Mouse (Mus musculus): Measurements from ENCODE around the gene Cyp26b1. TPM values are rescaled to one million over a fixed set of nuclear protein-coding genes. Genes with fewer than 3 reads are reported as not detected.

Gene Cyp26b1
- polyA plus RNA-seq, 1 experiment: not detected

DNA sequence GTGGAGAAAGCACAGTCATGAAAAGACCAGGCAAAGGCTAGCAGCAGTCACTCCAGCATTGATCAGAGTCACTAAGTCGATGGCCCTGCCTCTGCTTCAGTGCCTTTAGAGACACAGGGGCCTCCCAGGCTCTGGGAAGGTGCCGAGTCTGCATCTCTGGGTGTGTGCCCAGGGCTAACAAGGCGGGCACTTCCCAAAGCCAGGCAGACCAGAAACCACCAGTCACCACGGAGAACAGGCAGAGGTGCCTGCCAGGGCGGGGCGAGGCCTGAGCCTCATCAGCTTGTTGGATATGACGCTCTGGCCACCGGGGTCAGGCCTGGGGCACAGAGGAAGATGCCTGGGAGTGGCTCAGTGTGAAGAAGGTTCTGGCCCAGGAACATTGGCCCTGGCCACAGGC lies 14.2 kb downstream of the Cyp26b1 start:
- Histone ChIP-seq H3K27ac (ENCODE audit: control insufficient read depth, insufficient read depth, low read depth, low read length, poor library complexity) (no peak overlapping the region), H3K4me1 (ENCODE audit: control insufficient read depth, insufficient read depth, low read length) (no peaks in the 10 kb centered on the region), H3K4me3 (replicated peaks; ENCODE audit: control insufficient read depth, low read depth, low read length) (no peak overlapping the region)
- TF ChIP-seq CTCF (IDR thresholded peaks at IDR 0.05; ENCODE audit: control insufficient read depth, insufficient read depth, low read length): no peak
- no peak for TF ChIP-seq POLR2A (IDR thresholded peaks at IDR 0.05; ENCODE audit: borderline replicate concordance, control insufficient read depth, low read depth, low read length)
- 50% methylated on average over 8 of the region's 8 CpGs for WGBS

DNA sequence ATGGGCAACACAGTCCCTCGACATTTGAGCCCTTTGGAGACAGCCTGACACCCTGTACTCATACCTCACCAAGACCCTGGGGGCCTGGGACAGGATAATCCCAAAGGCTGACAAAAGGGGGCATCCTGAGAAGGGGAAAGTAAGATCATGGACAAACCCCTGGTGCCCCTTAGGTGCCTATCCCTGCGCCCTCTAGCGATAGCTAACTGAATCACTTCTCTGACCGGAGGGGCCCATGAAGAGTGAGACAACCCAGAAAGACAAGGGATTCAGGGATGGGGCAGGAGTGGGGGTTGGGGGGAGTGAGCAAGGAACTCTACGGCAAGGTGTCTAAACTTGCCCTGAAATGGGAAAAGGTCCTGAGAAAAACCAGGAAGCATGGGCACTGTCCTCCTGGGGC lies 14.8 kb downstream of the Cyp26b1 start:
- Histone ChIP-seq H3K27ac (ENCODE audit: control insufficient read depth, insufficient read depth, low read depth, low read length, poor library complexity) (no peak overlapping the region), H3K4me3 (replicated peaks; ENCODE audit: control insufficient read depth, low read depth, low read length) (no peak overlapping the region), H3K4me1 (ENCODE audit: control insufficient read depth, insufficient read depth, low read length) (no peaks in the 10 kb centered on the region)
- WGBS: 20% methylated on average over 5 of the region's 5 CpGs
- TF ChIP-seq POLR2A (IDR thresholded peaks at IDR 0.05; ENCODE audit: borderline replicate concordance, control insufficient read depth, low read depth, low read length) (no peak), CTCF (IDR thresholded peaks at IDR 0.05; ENCODE audit: control insufficient read depth, insufficient read depth, low read length) (peak; percentile 43; the same call in 1 of the 2 replicates)

GRCm38 (mm10) chr6:84577898-84578297 lies 15.8 kb downstream of the Cyp26b1 start:
- no peak overlapping the region for H3K4me3 ChIP-seq (replicated peaks; ENCODE audit: control insufficient read depth, low read depth, low read length)
- WGBS: 65% methylated on average over 4 of the region's 4 CpGs

DNA sequence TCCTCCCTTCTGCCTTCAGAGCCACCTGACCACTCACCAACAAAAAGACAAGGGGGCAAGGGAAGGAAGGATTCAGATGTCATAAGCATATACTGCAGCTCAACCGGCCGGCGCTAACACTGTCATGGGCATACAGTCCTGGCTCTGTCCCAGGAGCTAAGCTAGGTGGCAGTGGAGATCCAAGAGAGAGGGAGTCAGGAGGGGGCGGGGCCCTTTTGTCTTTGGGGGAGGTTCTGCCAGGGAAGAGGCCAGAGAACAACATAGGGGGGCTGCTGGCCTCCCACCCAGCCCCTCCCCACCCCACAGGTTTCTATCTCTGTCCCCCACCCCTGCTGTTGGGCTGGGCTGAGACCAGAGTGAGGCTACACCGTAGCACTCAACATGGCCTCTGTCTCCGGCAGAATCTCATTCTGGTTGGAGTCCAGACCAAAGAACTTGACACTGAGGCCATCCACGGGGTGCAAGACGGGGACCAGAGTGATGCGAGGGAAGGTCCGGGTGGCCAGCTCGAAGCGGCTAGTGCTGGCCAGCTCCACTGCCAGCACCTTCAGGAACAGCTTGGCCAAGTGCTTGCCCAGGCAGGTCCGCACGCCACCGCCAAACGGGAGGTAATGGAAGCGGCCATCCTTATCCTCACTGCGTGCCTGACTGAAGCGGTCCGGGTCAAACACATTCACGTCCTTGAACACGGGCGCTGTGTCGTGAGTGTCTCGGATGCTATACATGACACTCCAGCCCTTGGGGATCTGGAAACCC lies 19.6 kb downstream of the Cyp26b1 start:
- TF ChIP-seq CTCF (IDR thresholded peaks at IDR 0.05; ENCODE audit: control insufficient read depth, insufficient read depth, low read length) (no peak), POLR2A (IDR thresholded peaks at IDR 0.05; ENCODE audit: borderline replicate concordance, control insufficient read depth, low read depth, low read length) (no peak)
- no peak overlapping the region for H3K27ac ChIP-seq (ENCODE audit: control insufficient read depth, insufficient read depth, low read depth, low read length, poor library complexity)
- WGBS: 81% methylated on average over 25 of the region's 25 CpGs
- H3K4me1 ChIP-seq (ENCODE audit: control insufficient read depth, insufficient read depth, low read length): no peaks in the 10 kb centered on the region; the same call in 1 of the 2 replicates
- no peak overlapping the region for H3K4me3 ChIP-seq (replicated peaks; ENCODE audit: control insufficient read depth, low read depth, low read length)

More at GRCm38 (mm10) chr6:84577898-84578297, 15.8 kb downstream of the Cyp26b1 start:
- no peak overlapping the region for H3K27ac ChIP-seq (ENCODE audit: control insufficient read depth, insufficient read depth, low read depth, low read length, poor library complexity)
- no peaks in the 10 kb centered on the region for H3K4me1 ChIP-seq (ENCODE audit: control insufficient read depth, insufficient read depth, low read length)
- TF ChIP-seq POLR2A (IDR thresholded peaks at IDR 0.05; ENCODE audit: borderline replicate concordance, control insufficient read depth, low read depth, low read length) (no peak), CTCF (IDR thresholded peaks at IDR 0.05; ENCODE audit: control insufficient read depth, insufficient read depth, low read length) (no peak)

DNA sequence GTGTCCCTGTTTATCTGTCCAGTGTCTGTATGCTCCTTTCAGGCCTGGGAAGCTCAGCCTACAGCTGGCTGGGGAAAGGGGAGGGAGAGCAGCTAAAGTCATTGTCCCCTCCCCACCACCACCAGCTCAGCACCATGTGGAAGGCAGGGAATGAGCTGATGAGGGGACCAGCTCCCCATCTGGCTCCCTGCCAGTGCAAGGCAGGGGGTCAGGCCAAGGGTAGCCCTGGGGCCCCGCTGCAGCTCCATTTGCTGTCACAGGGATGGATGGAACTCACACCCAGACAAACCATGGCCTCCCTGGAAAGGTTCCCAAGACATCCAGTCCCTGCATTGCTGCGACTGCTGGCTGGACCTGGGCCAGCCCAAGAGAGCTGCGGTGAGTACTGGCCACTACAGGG lies 23.7 kb downstream of the Cyp26b1 start:
- TF ChIP-seq POLR2A (IDR thresholded peaks at IDR 0.05; ENCODE audit: borderline replicate concordance, control insufficient read depth, low read depth, low read length): no peak
- no peak for TF ChIP-seq CTCF (IDR thresholded peaks at IDR 0.05; ENCODE audit: control insufficient read depth, insufficient read depth, low read length)
- H3K4me1 ChIP-seq (ENCODE audit: control insufficient read depth, insufficient read depth, low read length): peaks cover 2% of the 10 kb centered on the region; the same call in 1 of the 2 replicates
- H3K4me3 ChIP-seq (replicated peaks; ENCODE audit: control insufficient read depth, low read depth, low read length): no peak overlapping the region
- H3K27ac ChIP-seq (ENCODE audit: control insufficient read depth, insufficient read depth, low read depth, low read length, poor library complexity): no peak overlapping the region
- WGBS: 73% methylated on average over 3 of the region's 3 CpGs

GRCm38 (mm10) chr6:84569590-84569989 lies 24.1 kb downstream of the Cyp26b1 start:
- Histone ChIP-seq H3K27ac (ENCODE audit: control insufficient read depth, insufficient read depth, low read depth, low read length, poor library complexity) (no peak overlapping the region), H3K4me3 (replicated peaks; ENCODE audit: control insufficient read depth, low read depth, low read length) (no peak overlapping the region)
- TF ChIP-seq POLR2A (IDR thresholded peaks at IDR 0.05; ENCODE audit: borderline replicate concordance, control insufficient read depth, low read depth, low read length): no peak
- no peak for TF ChIP-seq CTCF (IDR thresholded peaks at IDR 0.05; ENCODE audit: control insufficient read depth, insufficient read depth, low read length)

DNA sequence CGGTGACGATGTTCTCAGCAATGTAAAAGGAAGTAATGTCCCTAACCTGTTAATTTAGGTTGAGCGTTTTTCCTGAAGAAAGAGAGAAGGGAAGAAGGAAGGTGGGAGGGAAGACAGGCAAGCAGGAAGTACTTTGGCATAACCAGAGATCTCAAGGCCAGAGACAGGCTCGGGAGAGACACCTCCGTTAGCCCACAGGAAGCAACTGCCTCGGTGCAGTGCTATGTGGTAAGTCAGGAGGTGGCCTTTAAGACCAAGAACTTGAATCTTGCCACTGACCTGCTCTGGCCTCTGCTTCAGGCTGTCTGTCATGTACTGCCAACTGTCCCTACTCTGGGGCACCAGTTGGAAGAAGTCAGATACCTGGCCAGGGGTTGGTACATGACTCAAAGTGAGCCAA lies 24.8 kb downstream of the Cyp26b1 start:
- TF ChIP-seq CTCF (IDR thresholded peaks at IDR 0.05; ENCODE audit: control insufficient read depth, insufficient read depth, low read length) (no peak), POLR2A (IDR thresholded peaks at IDR 0.05; ENCODE audit: borderline replicate concordance, control insufficient read depth, low read depth, low read length) (no peak)
- WGBS: 4% methylated on average over 6 of the region's 6 CpGs

More at GRCm38 (mm10) chr6:84569590-84569989, 24.1 kb downstream of the Cyp26b1 start:
- peaks cover 2% of the 10 kb centered on the region; the same call in 1 of the 2 replicates for H3K4me1 ChIP-seq (ENCODE audit: control insufficient read depth, insufficient read depth, low read length)

DNA sequence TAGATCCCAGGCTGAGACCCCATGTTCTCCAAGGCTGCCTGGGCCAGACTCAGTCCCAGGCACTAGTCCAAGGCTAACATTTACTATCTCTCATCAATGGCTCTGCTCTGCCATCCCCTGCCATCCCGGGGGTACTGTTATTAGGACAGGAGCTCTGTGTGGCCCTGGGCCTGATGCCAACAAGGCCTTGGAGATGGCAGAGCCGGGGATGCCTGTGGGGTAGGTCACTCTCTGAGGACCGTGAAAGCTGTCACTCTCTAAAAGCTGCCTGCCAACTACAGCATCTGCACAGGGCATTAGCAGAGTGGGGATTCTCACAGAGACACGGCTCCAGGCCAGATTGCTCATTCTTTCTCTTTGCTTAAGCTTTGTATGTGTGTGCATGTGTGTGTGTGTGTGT lies 26.0 kb downstream of the Cyp26b1 start:
- H3K4me3 ChIP-seq (replicated peaks; ENCODE audit: control insufficient read depth, low read depth, low read length): no peak overlapping the region
- 74% methylated on average over 4 of the region's 4 CpGs for WGBS
- TF ChIP-seq CTCF (IDR thresholded peaks at IDR 0.05; ENCODE audit: control insufficient read depth, insufficient read depth, low read length): no peak
- no peak for TF ChIP-seq POLR2A (IDR thresholded peaks at IDR 0.05; ENCODE audit: borderline replicate concordance, control insufficient read depth, low read depth, low read length)
- H3K4me1 ChIP-seq (ENCODE audit: control insufficient read depth, insufficient read depth, low read length): peaks cover 2% of the 10 kb centered on the region; the same call in 1 of the 2 replicates
- no peak overlapping the region for H3K27ac ChIP-seq (ENCODE audit: control insufficient read depth, insufficient read depth, low read depth, low read length, poor library complexity)

More for the DNA sequence above, 24.8 kb downstream of the Cyp26b1 start:
- Histone ChIP-seq H3K4me3 (replicated peaks; ENCODE audit: control insufficient read depth, low read depth, low read length) (no peak overlapping the region), H3K4me1 (ENCODE audit: control insufficient read depth, insufficient read depth, low read length) (peaks cover 2% of the 10 kb centered on the region; the same call in 1 of the 2 replicates), H3K27ac (ENCODE audit: control insufficient read depth, insufficient read depth, low read depth, low read length, poor library complexity) (no peak overlapping the region)
